Mouse (Mus musculus) liver, embryonic 14.5 days (tissue): ENCODE measurements around the gene Krt76. TPM values are rescaled to one million over a fixed set of nuclear protein-coding genes. Genes with fewer than 3 reads are reported as not detected.
A peak's percentile ranks its signal among the peaks of the same experiment; 100 is the strongest.

Experiments used
- ATAC-seq: fragments of 200-750 bp; cut with Nextera tagmentation; 2 replicates; pipeline ENCODE4 v1.8.0; 2017; ENCODE audit warnings: moderate number of reproducible peaks, mild to moderate bottlenecking, moderate library complexity; ENCODE audit not compliant: insufficient read depth
- DNase-seq, 3 experiments: peaks; one replicate each; pipeline ENCODE4 v3.0.0-alpha.2; 2012 to 2013; ENCODE audit warnings: low read depth in 3 of 3, low spot score in 3 of 3
- H3K27ac ChIP-seq: fragments of 300-500 bp; sonication (generic); 2 replicates; pipeline ENCODE4 v1.5.1; 2014; ENCODE audit warnings: moderate library complexity, mild to moderate bottlenecking, control low read depth, inconsistent platforms
- H3K27me3 ChIP-seq: fragments of 300-500 bp; sonication (generic); 2 replicates; pipeline ENCODE4 v1.6.1; 2014; ENCODE audit warnings: mild to moderate bottlenecking, low read length, moderate library complexity; ENCODE audit not compliant: control insufficient read depth, insufficient read depth
- H3K36me3 ChIP-seq: fragments of 300-500 bp; sonication (generic); replicated peaks from 2 replicates; pipeline ENCODE4 v1.6.1; 2014; ENCODE audit warnings: low read depth; ENCODE audit not compliant: control insufficient read depth, insufficient read depth
- H3K4me1 ChIP-seq, 2 experiments: fragments of 200-500 bp in 1 of 2; fragments of 300-500 bp in 1 of 2; sonication (generic) in 1 of 2; replicated peaks; 2 replicates each; pipeline ENCODE4 v1.6.1; 2012 to 2014; ENCODE audit warnings: antibody characterized with exemption in 1 of 2, inconsistent platforms in 1 of 2, low read length in 1 of 2; ENCODE audit not compliant: control insufficient read depth in 2 of 2, insufficient read depth in 2 of 2
- H3K4me2 ChIP-seq: fragments of 300-500 bp; sonication (generic); 2 replicates; pipeline ENCODE4 v1.6.1; 2014; ENCODE audit warnings: low read depth, mild to moderate bottlenecking, control low read depth, moderate library complexity
- H3K4me3 ChIP-seq, 2 experiments: fragments of 200-500 bp in 1 of 2; fragments of 300-500 bp in 1 of 2; sonication (generic) in 1 of 2; 2 replicates each; pipeline ENCODE4 v1.5.1; 2012 to 2014; ENCODE audit warnings: low read depth in 2 of 2, low read length in 2 of 2, mild to moderate bottlenecking in 2 of 2, control low read depth in 1 of 2, inconsistent platforms in 1 of 2, moderate library complexity in 1 of 2; ENCODE audit not compliant: insufficient read depth in 1 of 2
- H3K9ac ChIP-seq: fragments of 300-500 bp; sonication (generic); replicated peaks from 2 replicates; pipeline ENCODE4 v1.6.1; 2014; ENCODE audit warnings: mild to moderate bottlenecking, control low read depth, moderate library complexity
- H3K9me3 ChIP-seq: fragments of 300-500 bp; sonication (generic); 2 replicates; pipeline ENCODE4 v1.6.1; 2016; ENCODE audit warnings: low read length, mixed read lengths; ENCODE audit not compliant: control insufficient read depth
- CTCF ChIP-seq: IDR thresholded peaks from 2 replicates; pipeline ENCODE4 v1.5.1; 2016; ENCODE audit warnings: antibody characterized with exemption, low read depth, control low read depth
- EP300 ChIP-seq: IDR thresholded peaks from 2 replicates; pipeline ENCODE4 v1.6.1; 2016; ENCODE audit warnings: antibody characterized with exemption, low read depth
- WGBS: fragments of 180-500 bp; shearing (Covaris S2); extraction: QIAGEN DNeasy Blood & Tissue Kit; methylation state at CpG from one replicate; pipeline ENCODE4 v1.1.7; 2014; ENCODE audit not compliant: insufficient replicate concordance; 5-methylcytosine and 5-hydroxymethylcytosine counted together
- polyA plus RNA-seq, 2 experiments: library from polyadenylated mRNA; depleted of rRNA in 1 of 2; stranded (reverse) in 1 of 2; unstranded in 1 of 2; fragments of >200 nt; fragmentation: Nextera tagmentation in 1 of 2; extraction: Ambion mirVana in 1 of 2; gene quantifications; 2 replicates each; pipeline versions ENCODE4 v1.2.1 to v1.2.3; 2012 to 2014

Krt76 gene
- polyA plus RNA-seq, 2 experiments: not detected

DNA sequence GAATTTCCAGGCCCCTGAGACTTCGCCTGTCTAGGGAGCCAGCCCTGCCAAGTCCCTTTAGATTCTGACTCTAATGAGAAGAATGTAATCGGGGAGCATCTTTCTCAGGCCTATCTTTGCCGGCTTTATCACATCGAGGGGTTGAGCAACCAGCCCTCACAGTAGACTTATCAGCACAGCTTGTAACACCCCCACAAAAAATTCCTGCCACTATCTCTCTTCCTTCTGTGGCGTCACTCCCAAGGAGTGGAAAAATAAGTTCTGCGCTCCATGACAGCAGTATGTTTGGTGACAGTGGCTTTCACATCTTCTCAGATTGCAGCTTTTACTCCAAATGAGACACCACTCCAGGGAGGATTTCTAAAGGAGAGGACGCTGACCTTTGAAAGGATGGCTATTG lies 26.0 kb downstream of the Krt76 start:
- Histone ChIP-seq H3K4me2 (no peak overlapping the region), H3K4me1 (no peaks in the 10 kb centered on the region), H3K27ac (no peak overlapping the region), H3K9me3 (no peaks in the 10 kb centered on the region), H3K36me3 (no peaks in the 10 kb centered on the region), H3K9ac (no peak overlapping the region), H3K27me3 (no peaks in the 10 kb centered on the region), H3K4me3 (no peak overlapping the region)
- TF ChIP-seq EP300 (no peak), CTCF (no peak)
- 45% methylated on average over 7 of the region's 7 CpGs for WGBS
- no peak for ATAC-seq
- DNase-seq: no peak

DNA sequence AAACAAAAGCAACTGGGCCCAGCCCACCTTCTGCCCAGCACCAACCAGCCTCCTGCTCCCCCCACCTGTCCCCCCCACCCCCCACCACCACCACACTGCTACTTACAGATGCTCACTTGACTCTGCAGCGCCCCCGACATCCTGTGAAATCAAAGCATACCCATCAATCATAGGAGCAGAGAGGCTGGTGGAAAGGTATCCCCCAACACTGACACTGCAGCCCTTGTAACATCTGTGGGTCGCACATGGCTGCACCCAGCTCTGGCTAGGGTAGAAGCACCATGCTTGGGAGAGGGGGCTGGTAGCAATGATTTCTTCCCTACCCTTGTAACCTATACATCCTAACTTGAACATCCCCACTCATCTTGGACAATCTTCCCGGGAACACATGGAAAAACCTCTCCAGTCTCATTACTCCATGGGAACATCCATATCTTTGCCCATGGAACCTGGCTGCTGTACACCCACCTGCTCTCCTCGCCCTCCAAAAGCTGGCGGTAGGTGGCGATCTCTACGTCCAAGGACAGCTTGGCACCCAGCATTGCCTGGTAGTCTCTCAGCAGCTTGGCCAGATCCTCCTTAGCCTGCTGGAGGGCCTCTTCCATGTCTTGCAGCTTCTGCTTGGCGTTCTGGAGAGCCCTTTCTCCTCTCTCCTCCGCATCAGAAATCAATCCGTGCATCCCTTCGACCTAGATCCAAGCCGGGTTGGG lies 32.1 kb downstream of the Krt76 start:
- Histone ChIP-seq H3K4me2 (no peak overlapping the region), H3K4me1 (no peaks in the 10 kb centered on the region), H3K27me3 (peaks cover 22% of the 10 kb centered on the region), H3K27ac (no peak overlapping the region), H3K9me3 (no peaks in the 10 kb centered on the region), H3K36me3 (no peaks in the 10 kb centered on the region), H3K9ac (no peak overlapping the region), H3K4me3 (no peak overlapping the region)
- WGBS: 35% methylated on average over 13 of the region's 13 CpGs
- no peak for DNase-seq
- TF ChIP-seq CTCF (peak; percentile 38; the same call in 1 of the 2 replicates), EP300 (no peak)
- no peak for ATAC-seq

DNA sequence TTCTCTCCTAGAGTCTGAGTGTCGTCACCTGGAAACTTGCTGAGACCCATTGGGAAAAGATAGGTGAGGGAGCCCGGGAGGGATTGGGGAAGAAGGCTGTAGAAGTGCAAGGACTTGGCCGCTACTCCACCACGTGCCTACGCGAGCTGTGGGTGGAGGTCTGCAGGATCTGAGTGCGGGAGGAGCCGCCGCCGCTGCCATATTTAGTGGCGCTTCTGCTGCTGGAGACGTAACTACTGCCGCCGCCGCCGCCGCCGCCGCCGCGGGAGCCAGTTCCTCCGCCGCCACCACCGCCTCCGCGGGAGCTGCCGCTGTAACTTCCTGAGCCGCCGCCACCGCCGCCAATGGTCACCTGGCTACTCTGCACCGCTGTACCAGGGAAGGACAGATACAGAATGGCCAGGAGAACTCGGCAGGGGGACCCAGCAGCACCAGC lies 33.0 kb downstream of the Krt76 start:
- TF ChIP-seq EP300 (no peak), CTCF (no peak)
- ATAC-seq (no peak), DNase-seq (no peak)
- no peak overlapping the region for H3K9ac ChIP-seq
- peaks cover 22% of the 10 kb centered on the region for H3K27me3 ChIP-seq
- H3K36me3 ChIP-seq: no peaks in the 10 kb centered on the region
- no peaks in the 10 kb centered on the region for H3K9me3 ChIP-seq
- under 1% methylated on average over 33 of the region's 33 CpGs for WGBS
- H3K4me1 ChIP-seq: no peaks in the 10 kb centered on the region
- no peak overlapping the region for H3K27ac ChIP-seq
- no peak overlapping the region for H3K4me3 ChIP-seq
- peak overlapping the region; percentile 37 for H3K4me2 ChIP-seq

GRCm38 (mm10) chr15:101858673-101859425 lies 33.9 kb downstream of the Krt76 start:
- WGBS: 10% methylated on average over 11 of the region's 11 CpGs
- Histone ChIP-seq H3K9ac (no peak overlapping the region), H3K27me3 (peaks cover 22% of the 10 kb centered on the region), H3K4me2 (no peak overlapping the region), H3K27ac (no peak overlapping the region), H3K36me3 (no peaks in the 10 kb centered on the region), H3K4me1 (no peaks in the 10 kb centered on the region), H3K9me3 (no peaks in the 10 kb centered on the region), H3K4me3 (no peak overlapping the region)
- TF ChIP-seq EP300 (no peak), CTCF (no peak)
- ATAC-seq (no peak), DNase-seq (no peak)

DNA sequence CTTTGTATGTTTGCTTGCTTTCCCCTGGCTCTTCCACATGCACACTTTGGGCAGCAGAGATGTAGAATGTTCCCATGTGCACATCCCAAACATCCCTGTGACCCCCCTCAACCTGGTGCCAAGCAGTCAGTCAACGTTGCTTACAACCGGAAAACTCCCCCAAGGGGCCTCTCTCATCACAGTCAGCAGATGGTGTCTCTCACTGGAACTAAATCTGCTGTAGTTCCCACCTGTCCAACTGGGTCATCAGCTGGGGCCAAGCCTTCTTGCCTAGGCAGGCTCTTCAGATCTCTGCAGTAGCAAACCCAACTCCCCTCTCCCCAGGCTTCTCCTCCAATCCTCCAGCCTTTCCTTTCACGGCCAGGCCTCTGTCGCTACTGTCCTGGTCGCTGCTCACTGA lies 36.0 kb downstream of the Krt76 start:
- ATAC-seq: no peak
- Histone ChIP-seq H3K9me3 (no peaks in the 10 kb centered on the region), H3K4me1 (no peaks in the 10 kb centered on the region), H3K27me3 (peaks cover 22% of the 10 kb centered on the region), H3K9ac (no peak overlapping the region), H3K36me3 (no peaks in the 10 kb centered on the region), H3K4me3 (no peak overlapping the region), H3K4me2 (no peak overlapping the region), H3K27ac (no peak overlapping the region)
- no peak for TF ChIP-seq EP300
- TF ChIP-seq CTCF: no peak
- 37% methylated on average over 5 of the region's 5 CpGs for WGBS
- no peak for DNase-seq
